Mouse (Mus musculus) embryo, embryonic 11 days (tissue): ENCODE measurements at regions not wholly inside any gene's neighbourhood (a gene's known extent, or its start where the extent isn't known, plus 50 kb on each side); places are given as distances from the start of the nearest gene placed in this dataset.
"Not testable (repeated sequence)": the region's sequence is repeated elsewhere in the genome, so short reads cannot be mapped to it uniquely, and the experiment has no call there.

Experiments
- DNase-seq: peaks from one replicate; pipeline ENCODE4 v3.0.0-alpha.2; 2015

GRCm38 (mm10) chr13:104549016-104549415, 243.3 kb upstream of the Srek1ip1 start:
- DNase-seq, result no peak

GRCm38 (mm10) chr13:104553329-104553728, 239.0 kb upstream of the Srek1ip1 start:
- DNase-seq, result no peak

GRCm38 (mm10) chr13:104556609-104557008, 235.7 kb upstream of the Srek1ip1 start:
- not testable (repeated sequence) for DNase-seq

- DNase-seq, result no peak
Observed at GRCm38 (mm10) chr13:104559876-104560275, 232.4 kb upstream of the Srek1ip1 start.

- no peak for DNase-seq
Observed at GRCm38 (mm10) chr13:104560500-104561114, 231.7 kb upstream of the Srek1ip1 start.

- no peak for DNase-seq
Observed at GRCm38 (mm10) chr13:104562536-104562935, 229.7 kb upstream of the Srek1ip1 start.

GRCm38 (mm10) chr13:104563019-104563418, 229.3 kb upstream of the Srek1ip1 start:
- DNase-seq, result no peak

- no peak for DNase-seq
Observed at GRCm38 (mm10) chr13:104563889-104564288, 228.4 kb upstream of the Srek1ip1 start.

- no peak for DNase-seq
Observed at GRCm38 (mm10) chr13:104569765-104570164, 222.5 kb upstream of the Srek1ip1 start.

GRCm38 (mm10) chr13:104572236-104572635, 220.0 kb upstream of the Srek1ip1 start:
- no peak for DNase-seq

GRCm38 (mm10) chr13:104574396-104574795, 217.9 kb upstream of the Srek1ip1 start:
- DNase-seq, result no peak

GRCm38 (mm10) chr13:104576188-104576789, 216.0 kb upstream of the Srek1ip1 start:
- peak; percentile 53 for DNase-seq

- DNase-seq, result peak; percentile 46
Observed at GRCm38 (mm10) chr13:104577856-104578255, 214.4 kb upstream of the Srek1ip1 start.

- DNase-seq, result no peak
Observed at GRCm38 (mm10) chr13:104580686-104581350, 211.5 kb upstream of the Srek1ip1 start.
